Mouse (Mus musculus): ENCODE measurements around the gene Gm20219. TPM values are rescaled to one million over a fixed set of nuclear protein-coding genes. Genes with fewer than 3 reads are reported as not detected.

Gene Gm20219
- polyA plus RNA-seq, 1 experiment from 2014 or later = 1.3 TPM

GRCm38 (mm10) chr17:56536192-56536591, 18.0 kb downstream of the Gm20219 start:
- Histone ChIP-seq H3K4me1 (replicated peaks) (no peaks in the 10 kb centered on the region), H3K27me3 (replicated peaks) (no peaks in the 10 kb centered on the region), H3K36me3 (no peaks in the 10 kb centered on the region), H3K9ac (no peak overlapping the region), H3K9me3 (no peaks in the 10 kb centered on the region), H3K4me3 (replicated peaks) (no peak overlapping the region), H3K27ac (no peak overlapping the region), H3K4me2 (replicated peaks) (no peak overlapping the region)
- 59% methylated on average over 14 of the region's 14 CpGs for WGBS
- ATAC-seq = no peak

DNA sequence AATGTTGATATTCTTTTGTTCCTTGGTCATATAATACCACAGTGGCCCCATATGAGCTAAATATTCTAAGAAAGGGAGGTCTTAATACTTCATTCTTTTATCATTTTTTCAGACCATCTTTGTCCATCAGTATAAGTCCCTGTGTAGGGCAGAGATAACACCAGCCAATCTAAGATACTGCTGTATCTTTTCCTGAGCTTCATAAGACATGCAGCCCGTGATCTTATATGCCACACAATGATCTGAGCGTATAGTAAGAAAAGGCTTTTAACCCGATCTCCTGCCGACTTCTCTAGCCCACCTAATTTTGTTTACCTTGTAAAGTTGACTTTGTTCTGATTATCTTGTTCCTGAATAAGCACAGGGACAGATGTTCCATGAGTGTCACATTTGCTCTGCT, 29.2 kb downstream of the Gm20219 start:
- H3K36me3 ChIP-seq = no peaks in the 10 kb centered on the region
- no peak overlapping the region for H3K4me3 ChIP-seq (replicated peaks)
- H3K4me2 ChIP-seq (replicated peaks) = no peak overlapping the region
- WGBS = 66% methylated on average over 4 of the region's 4 CpGs
- H3K9ac ChIP-seq = no peak overlapping the region
- H3K27ac ChIP-seq = no peak overlapping the region
- no peaks in the 10 kb centered on the region for H3K4me1 ChIP-seq (replicated peaks)
- no peaks in the 10 kb centered on the region for H3K9me3 ChIP-seq
- ATAC-seq = no peak
- no peaks in the 10 kb centered on the region for H3K27me3 ChIP-seq (replicated peaks)

GRCm38 (mm10) chr17:56522744-56523143, 31.4 kb downstream of the Gm20219 start:
- ATAC-seq = no peak
- H3K4me1 ChIP-seq (replicated peaks) = no peaks in the 10 kb centered on the region
- H3K4me3 ChIP-seq (replicated peaks) = no peak overlapping the region
- H3K9me3 ChIP-seq = no peaks in the 10 kb centered on the region
- WGBS = 58% methylated on average over 1 of the region's 1 CpGs
- H3K27ac ChIP-seq = no peak overlapping the region
- H3K36me3 ChIP-seq = no peaks in the 10 kb centered on the region
- no peaks in the 10 kb centered on the region for H3K27me3 ChIP-seq (replicated peaks)
- H3K4me2 ChIP-seq (replicated peaks) = no peak overlapping the region
- H3K9ac ChIP-seq = no peak overlapping the region

GRCm38 (mm10) chr17:56515690-56516410, 38.3 kb downstream of the Gm20219 start:
- peaks cover 30% of the 10 kb centered on the region for H3K27me3 ChIP-seq (replicated peaks)
- H3K4me1 ChIP-seq (replicated peaks) = peaks cover 15% of the 10 kb centered on the region
- no peak overlapping the region for H3K27ac ChIP-seq
- no peaks in the 10 kb centered on the region for H3K9me3 ChIP-seq
- no peaks in the 10 kb centered on the region for H3K36me3 ChIP-seq
- 14% methylated on average over 13 of the region's 13 CpGs for WGBS
- no peak overlapping the region for H3K4me2 ChIP-seq (replicated peaks)
- no peak overlapping the region for H3K4me3 ChIP-seq (replicated peaks)
- no peak overlapping the region for H3K9ac ChIP-seq
- peak; percentile 80 for ATAC-seq

GRCm38 (mm10) chr17:56514916-56515315, 39.3 kb downstream of the Gm20219 start:
- no peak for ATAC-seq
- peaks cover 40% of the 10 kb centered on the region for H3K27me3 ChIP-seq (replicated peaks)
- H3K9ac ChIP-seq = no peak overlapping the region
- no peaks in the 10 kb centered on the region for H3K9me3 ChIP-seq
- peaks cover 23% of the 10 kb centered on the region for H3K4me1 ChIP-seq (replicated peaks)
- no peaks in the 10 kb centered on the region for H3K36me3 ChIP-seq
- no peak overlapping the region for H3K27ac ChIP-seq
- 51% methylated on average over 12 of the region's 12 CpGs for WGBS
- H3K4me3 ChIP-seq (replicated peaks) = no peak overlapping the region
- H3K4me2 ChIP-seq (replicated peaks) = no peak overlapping the region

- Histone ChIP-seq H3K4me2 (replicated peaks) (no peak overlapping the region), H3K9ac (no peak overlapping the region), H3K27me3 (replicated peaks) (peaks cover 44% of the 10 kb centered on the region), H3K27ac (no peak overlapping the region), H3K4me3 (replicated peaks) (no peak overlapping the region), H3K9me3 (no peaks in the 10 kb centered on the region), H3K4me1 (replicated peaks) (peaks cover 23% of the 10 kb centered on the region), H3K36me3 (no peaks in the 10 kb centered on the region)
- ATAC-seq = no peak
Measured at GRCm38 (mm10) chr17:56514330-56514729, 39.9 kb downstream of the Gm20219 start.

- no peak within 1 kb of the TSS for H3K9ac ChIP-seq
- H3K36me3 ChIP-seq = no peaks in the 10 kb centered on the region
- peak within 1 kb of the TSS; percentile 57 for H3K4me2 ChIP-seq (replicated peaks)
- WGBS = 65% methylated on average over 22 of the region's 22 CpGs
- no peak within 1 kb of the TSS for H3K27ac ChIP-seq
- peaks cover 25% of the 10 kb centered on the region for H3K4me1 ChIP-seq (replicated peaks)
- no peak for ATAC-seq
- no peaks in the 10 kb centered on the region for H3K9me3 ChIP-seq
- H3K4me3 ChIP-seq (replicated peaks) = peak within 1 kb of the TSS; percentile 27
- H3K27me3 ChIP-seq (replicated peaks) = peaks cover 47% of the 10 kb centered on the region
Measured at GRCm38 (mm10) chr17:56512310-56512709, 41.9 kb downstream of the Gm20219 start, which contains the start of gene Znrf4. Gene Znrf4, minus strand, starts transcription at chr17:56512431.

- H3K27me3 ChIP-seq (replicated peaks) = peaks cover 47% of the 10 kb centered on the region
- H3K9ac ChIP-seq = no peak overlapping the region
- no peak overlapping the region for H3K27ac ChIP-seq
- peak overlapping the region; percentile 57 for H3K4me2 ChIP-seq (replicated peaks)
- no peaks in the 10 kb centered on the region for H3K36me3 ChIP-seq
- peak overlapping the region; percentile 27 for H3K4me3 ChIP-seq (replicated peaks)
- peaks cover 25% of the 10 kb centered on the region for H3K4me1 ChIP-seq (replicated peaks)
- H3K9me3 ChIP-seq = no peaks in the 10 kb centered on the region
- 18% methylated on average over 29 of the region's 29 CpGs for WGBS
- ATAC-seq = no peak
Measured at GRCm38 (mm10) chr17:56511707-56512090, 42.5 kb downstream of the Gm20219 start.

- no peak overlapping the region for H3K9ac ChIP-seq
- H3K4me3 ChIP-seq (replicated peaks) = peak overlapping the region; percentile 27
- no peak for ATAC-seq
- H3K4me1 ChIP-seq (replicated peaks) = peaks cover 25% of the 10 kb centered on the region
- H3K27me3 ChIP-seq (replicated peaks) = peaks cover 47% of the 10 kb centered on the region
- H3K27ac ChIP-seq = no peak overlapping the region
- no peaks in the 10 kb centered on the region for H3K36me3 ChIP-seq
- H3K4me2 ChIP-seq (replicated peaks) = peak overlapping the region; percentile 57
- WGBS = 6% methylated on average over 60 of the region's 60 CpGs
- H3K9me3 ChIP-seq = no peaks in the 10 kb centered on the region
Measured at GRCm38 (mm10) chr17:56510970-56511706, 43.0 kb downstream of the Gm20219 start.

GRCm38 (mm10) chr17:56510473-56510969, 43.7 kb downstream of the Gm20219 start:
- Histone ChIP-seq H3K27ac (no peak overlapping the region), H3K4me2 (replicated peaks) (peak overlapping the region; percentile 57), H3K27me3 (replicated peaks) (peaks cover 47% of the 10 kb centered on the region), H3K36me3 (no peaks in the 10 kb centered on the region), H3K9me3 (no peaks in the 10 kb centered on the region), H3K4me3 (replicated peaks) (peak overlapping the region; percentile 27; the same call in 1 of the 2 replicates), H3K4me1 (replicated peaks) (peaks cover 21% of the 10 kb centered on the region), H3K9ac (no peak overlapping the region)
- ATAC-seq = no peak
- 27% methylated on average over 27 of the region's 27 CpGs for WGBS

DNA sequence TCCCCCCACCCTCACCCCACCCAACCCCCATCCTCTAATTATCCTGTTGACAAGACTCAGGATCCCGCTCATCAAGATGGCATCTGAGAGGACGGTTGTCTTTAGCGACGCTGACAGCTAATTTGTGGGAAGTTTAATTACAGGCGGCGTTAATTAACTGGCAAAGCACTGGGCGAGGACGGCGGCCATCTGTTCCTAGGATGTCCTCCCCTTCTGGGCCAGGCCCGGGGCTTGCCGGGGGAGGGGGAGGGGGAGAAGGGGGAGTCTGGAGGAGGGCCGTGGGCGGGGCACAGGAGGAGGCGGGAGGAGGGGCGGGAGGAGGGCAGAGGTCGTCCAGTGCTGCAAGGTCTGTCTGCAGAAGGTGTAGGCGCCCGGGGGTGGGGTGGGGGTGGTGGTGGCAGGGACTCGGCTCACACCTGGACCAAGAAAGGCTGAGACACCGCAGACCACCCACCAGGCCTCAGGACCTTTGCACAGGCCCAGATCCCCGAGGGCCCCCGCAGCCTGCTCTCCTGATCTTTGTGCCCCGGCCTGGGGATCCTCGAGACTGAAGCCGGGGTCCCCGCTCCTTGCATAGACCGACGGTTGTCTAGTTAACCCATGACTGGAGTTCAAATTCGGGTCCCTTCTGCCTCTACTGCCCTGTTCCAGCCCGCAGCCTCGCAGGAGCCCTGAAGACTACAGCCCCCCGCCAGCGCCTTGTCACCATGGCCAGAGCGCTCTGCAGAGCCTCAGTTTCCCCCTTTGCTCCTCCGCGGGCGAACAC, 44.3 kb downstream of the Gm20219 start:
- 7% methylated on average over 33 of the region's 37 CpGs for WGBS
- no peak for ATAC-seq
- H3K4me2 ChIP-seq (replicated peaks) = peak overlapping the region; percentile 33
- no peak overlapping the region for H3K27ac ChIP-seq
- no peak overlapping the region for H3K4me3 ChIP-seq (replicated peaks)
- H3K9ac ChIP-seq = no peak overlapping the region
- H3K27me3 ChIP-seq (replicated peaks) = peaks cover 47% of the 10 kb centered on the region
- peaks cover 20% of the 10 kb centered on the region for H3K4me1 ChIP-seq (replicated peaks)
- H3K9me3 ChIP-seq = no peaks in the 10 kb centered on the region
- H3K36me3 ChIP-seq = no peaks in the 10 kb centered on the region

DNA sequence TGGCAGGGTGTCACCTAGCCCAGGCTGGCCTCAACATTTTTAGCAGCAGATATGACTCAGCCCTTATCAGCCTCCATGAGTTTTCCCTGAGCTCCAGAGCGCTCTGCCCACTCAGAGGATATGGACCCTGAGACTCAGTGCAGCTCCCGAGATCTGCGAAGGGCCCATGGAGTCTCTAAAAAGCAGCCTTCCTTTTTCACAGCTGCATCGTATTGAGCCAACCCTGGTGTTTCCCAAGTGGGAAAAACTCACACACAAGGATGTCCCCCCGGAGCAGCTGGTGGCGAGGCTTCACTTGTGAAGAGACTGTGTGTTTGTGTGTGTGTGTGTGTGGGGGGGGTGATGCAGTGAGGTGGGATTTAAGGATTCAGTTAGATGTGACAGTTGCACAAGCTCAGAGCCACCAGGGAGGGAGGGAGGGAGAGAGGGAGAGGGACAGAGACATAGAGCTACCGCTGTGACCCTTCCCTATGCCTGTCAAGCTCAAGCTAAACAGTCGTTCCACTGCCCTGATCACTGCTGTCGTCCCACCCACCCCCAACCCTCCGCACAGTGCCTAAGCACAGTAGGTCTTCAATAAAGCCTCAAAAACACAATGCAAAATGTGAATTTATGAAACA, 45.1 kb downstream of the Gm20219 start:
- Histone ChIP-seq H3K27ac (no peak overlapping the region), H3K4me1 (replicated peaks) (peaks cover 20% of the 10 kb centered on the region), H3K36me3 (no peaks in the 10 kb centered on the region), H3K27me3 (replicated peaks) (peaks cover 46% of the 10 kb centered on the region), H3K4me3 (replicated peaks) (no peak overlapping the region), H3K4me2 (replicated peaks) (peak overlapping the region; percentile 33; the same call in 1 of the 2 replicates), H3K9me3 (no peaks in the 10 kb centered on the region), H3K9ac (no peak overlapping the region)
- no peak for ATAC-seq
- 45% methylated on average over 10 of the region's 10 CpGs for WGBS
